Mouse (Mus musculus): Measurements from ENCODE around the gene Olfr157. TPM values are rescaled to one million over a fixed set of nuclear protein-coding genes. Genes with fewer than 3 reads are reported as not detected.

Olfr157 gene
- polyA plus RNA-seq, 1 experiment from 2014 or later = not detected

Other genes starting within 250 kb of the Olfr157 start
- 2.8 and 4.8 TPM in 2 replicates for gene Npr2, start 208.3 kb downstream of the Olfr157 start, polyA plus RNA-seq (2016; fragmentation: Nextera tagmentation; extraction: Ambion mirVana)
- 1.0 and 1.2 TPM in 2 replicates for gene Spag8, start 186.6 kb downstream of the Olfr157 start, polyA plus RNA-seq (2016; fragmentation: Nextera tagmentation; extraction: Ambion mirVana)
- 61.9 and 66.4 TPM in 2 replicates for gene Hint2, start 183.7 kb downstream of the Olfr157 start, polyA plus RNA-seq (2016; fragmentation: Nextera tagmentation; extraction: Ambion mirVana)
- 2.2 and 3.4 TPM in 2 replicates for gene Tmem8b, start 171.2 kb downstream of the Olfr157 start, polyA plus RNA-seq (2016; fragmentation: Nextera tagmentation; extraction: Ambion mirVana)
- 1.6 and 1.7 TPM in 2 replicates for gene Fam221b, start 171.1 kb downstream of the Olfr157 start, polyA plus RNA-seq (2016; fragmentation: Nextera tagmentation; extraction: Ambion mirVana)
- gene Olfr70, start 139.4 kb downstream of the Olfr157 start, polyA plus RNA-seq (2016; fragmentation: Nextera tagmentation; extraction: Ambion mirVana) = not detected in 2 replicates
- not detected in 2 replicates for gene Olfr71, start 129.9 kb downstream of the Olfr157 start, polyA plus RNA-seq (2016; fragmentation: Nextera tagmentation; extraction: Ambion mirVana)
- gene Hrct1, start 113.0 kb downstream of the Olfr157 start, polyA plus RNA-seq (2016; fragmentation: Nextera tagmentation; extraction: Ambion mirVana) = 0.35 and 0.40 TPM in 2 replicates
- gene Spaar, start 110.2 kb downstream of the Olfr157 start, polyA plus RNA-seq (2016; fragmentation: Nextera tagmentation; extraction: Ambion mirVana) = 0.05 and 0.10 TPM in 2 replicates
- gene Olfr159, start 69.2 kb downstream of the Olfr157 start, polyA plus RNA-seq (2016; fragmentation: Nextera tagmentation; extraction: Ambion mirVana) = not detected in 2 replicates
- gene Olfr156, start 16.3 kb downstream of the Olfr157 start, polyA plus RNA-seq (2016; fragmentation: Nextera tagmentation; extraction: Ambion mirVana) = not detected in 2 replicates
- not detected in 2 replicates for gene Olfr155, start 11.4 kb upstream of the Olfr157 start, polyA plus RNA-seq (2016; fragmentation: Nextera tagmentation; extraction: Ambion mirVana)
- gene Reck, start 35.3 kb upstream of the Olfr157 start, polyA plus RNA-seq (2016; fragmentation: Nextera tagmentation; extraction: Ambion mirVana) = 20.2 and 22.9 TPM in 2 replicates
- gene Glipr2, start 117.2 kb upstream of the Olfr157 start, polyA plus RNA-seq (2016; fragmentation: Nextera tagmentation; extraction: Ambion mirVana) = 30.1 and 44.7 TPM in 2 replicates
- gene Ccin, start 143.3 kb upstream of the Olfr157 start, polyA plus RNA-seq (2016; fragmentation: Nextera tagmentation; extraction: Ambion mirVana) = not detected in 2 replicates
- 215 and 217 TPM in 2 replicates for gene Clta, start 164.3 kb upstream of the Olfr157 start, polyA plus RNA-seq (2016; fragmentation: Nextera tagmentation; extraction: Ambion mirVana)
- 22.7 and 25.3 TPM in 2 replicates for gene Gne, start 244.0 kb upstream of the Olfr157 start, polyA plus RNA-seq (2016; fragmentation: Nextera tagmentation; extraction: Ambion mirVana)

All from limb, embryonic 10.5 days (tissue).